Mouse (Mus musculus) G1E (cell line): ENCODE data around the gene Lbx2.

Experiments
- CTCF ChIP-seq: IDR thresholded peaks from 2 replicates; pipeline ENCODE4 v1.5.1; 2012; ENCODE audit warnings: low read depth, low read length, inconsistent platforms, mixed read lengths
- GATA1 ChIP-seq: IDR thresholded peaks from 2 replicates; pipeline ENCODE4 v1.6.1; 2012; ENCODE audit warnings: borderline replicate concordance, low read length, inconsistent platforms, mixed read lengths
- GATA2 ChIP-seq: IDR thresholded peaks from 2 replicates; pipeline ENCODE4 v1.6.1; 2012; ENCODE audit warnings: low read depth, low read length, inconsistent platforms, borderline replicate concordance
- POLR2AphosphoS5 ChIP-seq: IDR thresholded peaks from 2 replicates; pipeline ENCODE4 v1.6.1; 2012; ENCODE audit warnings: low read depth, low read length, inconsistent platforms; ENCODE audit not compliant: insufficient replicate concordance
- TAL1 ChIP-seq: conservative IDR thresholded peaks from 2 replicates; pipeline ENCODE4 v1.6.1; 2012; ENCODE audit warnings: low read depth, low read length, inconsistent platforms, mixed read lengths

DNA sequence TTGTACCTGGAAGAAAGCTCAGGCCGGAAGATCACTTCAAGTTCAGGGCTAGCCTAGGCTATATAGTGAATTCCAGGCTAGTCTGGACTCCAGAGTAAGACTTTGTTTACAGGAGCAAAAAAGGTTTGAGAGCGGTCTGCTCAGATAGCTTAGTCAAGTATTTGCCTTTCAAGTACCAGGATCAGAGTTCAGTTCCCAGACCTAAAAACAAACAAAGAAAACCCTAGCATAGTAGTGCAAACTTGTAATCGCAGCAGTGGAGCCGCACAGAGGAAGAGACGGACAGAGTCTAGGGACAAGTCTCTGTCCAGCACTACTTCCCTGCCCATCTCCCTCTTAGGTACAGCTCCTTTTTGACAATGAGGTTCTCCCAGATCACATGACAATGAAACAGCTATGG is 6.0 kb upstream of the Lbx2 start:
- TF ChIP-seq CTCF, result no peak
- no peak for TF ChIP-seq GATA1
- TF ChIP-seq TAL1, result no peak
- no peak for TF ChIP-seq POLR2AphosphoS5
- no peak for TF ChIP-seq GATA2
